Mouse (Mus musculus) hindbrain, embryonic 14.5 days (tissue): ENCODE data around the gene Cdc6. TPM values are rescaled to one million over a fixed set of nuclear protein-coding genes. Genes with fewer than 3 reads are reported as not detected.

Experiments used
- ATAC-seq: fragments of 200-750 bp; cut with Nextera tagmentation; 2 replicates; pipeline ENCODE4 v1.8.0; 2017; ENCODE audit warnings: moderate number of reproducible peaks, mild to moderate bottlenecking, moderate TSS enrichment, moderate library complexity; ENCODE audit not compliant: low FRiP score
- DNase-seq: peaks from one replicate; pipeline ENCODE4 v3.0.0-alpha.2; 2015; ENCODE audit warnings: low spot score
- H3K27ac ChIP-seq: fragments of 300-500 bp; sonication (generic); 2 replicates; pipeline ENCODE4 v1.5.1; 2014; ENCODE audit warnings: mild to moderate bottlenecking, moderate library complexity
- H3K27me3 ChIP-seq: fragments of 300-500 bp; sonication (generic); 2 replicates; pipeline ENCODE4 v1.6.1; 2014; ENCODE audit warnings: mild to moderate bottlenecking, low read length, mixed read lengths; ENCODE audit not compliant: control insufficient read depth, insufficient read depth
- H3K36me3 ChIP-seq: fragments of 300-500 bp; sonication (generic); replicated peaks from 2 replicates; pipeline ENCODE4 v1.6.1; 2014; ENCODE audit not compliant: control insufficient read depth, insufficient read depth
- H3K4me1 ChIP-seq: fragments of 300-500 bp; sonication (generic); replicated peaks from 2 replicates; pipeline ENCODE4 v1.6.1; 2014; ENCODE audit warnings: antibody characterized with exemption, low read length, mixed read lengths; ENCODE audit not compliant: control insufficient read depth, insufficient read depth
- H3K4me2 ChIP-seq: fragments of 300-500 bp; sonication (generic); replicated peaks from 2 replicates; pipeline ENCODE4 v1.6.1; 2014; ENCODE audit warnings: mild to moderate bottlenecking, moderate library complexity
- H3K4me3 ChIP-seq: fragments of 300-500 bp; sonication (generic); replicated peaks from 2 replicates; pipeline ENCODE4 v1.5.1; 2014; ENCODE audit warnings: mild to moderate bottlenecking, low read length
- H3K9ac ChIP-seq: fragments of 300-500 bp; sonication (generic); 2 replicates; pipeline ENCODE4 v1.6.1; 2014
- H3K9me3 ChIP-seq: fragments of 300-500 bp; sonication (generic); 2 replicates; pipeline ENCODE4 v1.6.1; 2016; ENCODE audit warnings: low read length; ENCODE audit not compliant: control insufficient read depth
- WGBS: fragments of 180-500 bp; shearing (Covaris S2); extraction: QIAGEN DNeasy Blood & Tissue Kit; methylation state at CpG from one replicate; pipeline ENCODE4 v1.1.7; 2014; 5-methylcytosine and 5-hydroxymethylcytosine counted together
- polyA plus RNA-seq: library from polyadenylated mRNA; unstranded; fragments of >200 nt; fragmentation: Nextera tagmentation; extraction: Ambion mirVana; gene quantifications from 2 replicates; pipeline ENCODE4 v1.2.1, GENCODE M21; 2014

Gene Cdc6
- polyA plus RNA-seq, 1 experiment from 2014 or later, result 4.3 TPM

- Histone ChIP-seq H3K4me1 (peaks cover 61% of the 10 kb centered on the region), H3K9ac (peak overlapping the region; percentile 69), H3K27me3 (no peaks in the 10 kb centered on the region), H3K36me3 (no peaks in the 10 kb centered on the region), H3K4me3 (peak overlapping the region; percentile 59), H3K27ac (peak overlapping the region; percentile 90), H3K9me3 (no peaks in the 10 kb centered on the region), H3K4me2 (peak overlapping the region; percentile 98)
- peak; percentile 31 for ATAC-seq
- WGBS, result under 1% methylated on average over 45 of the region's 53 CpGs
- DNase-seq, result no peak
Observed at GRCm38 (mm10) chr11:98960313-98960906, 52.8 kb downstream of the Cdc6 start.

- no peak for ATAC-seq
- H3K9ac ChIP-seq, result peak overlapping the region; percentile 69
- no peak for DNase-seq
- H3K27ac ChIP-seq, result peak overlapping the region; percentile 90
- no peaks in the 10 kb centered on the region for H3K9me3 ChIP-seq
- H3K4me3 ChIP-seq, result peak overlapping the region; percentile 59
- WGBS, result 3% methylated on average over 18 of the region's 18 CpGs
- H3K4me1 ChIP-seq, result peaks cover 66% of the 10 kb centered on the region
- H3K36me3 ChIP-seq, result no peaks in the 10 kb centered on the region
- peak overlapping the region; percentile 98 for H3K4me2 ChIP-seq
- no peaks in the 10 kb centered on the region for H3K27me3 ChIP-seq
Observed at GRCm38 (mm10) chr11:98961051-98961592, 53.5 kb downstream of the Cdc6 start.

- H3K4me3 ChIP-seq, result peak overlapping the region; percentile 59
- 6% methylated on average over 8 of the region's 8 CpGs for WGBS
- no peaks in the 10 kb centered on the region for H3K36me3 ChIP-seq
- peak overlapping the region; percentile 98 for H3K4me2 ChIP-seq
- H3K4me1 ChIP-seq, result peaks cover 73% of the 10 kb centered on the region
- DNase-seq (no peak), ATAC-seq (no peak)
- peak overlapping the region; percentile 69 for H3K9ac ChIP-seq
- no peaks in the 10 kb centered on the region for H3K27me3 ChIP-seq
- no peaks in the 10 kb centered on the region for H3K9me3 ChIP-seq
- H3K27ac ChIP-seq, result peak overlapping the region; percentile 90
Observed at GRCm38 (mm10) chr11:98961766-98962165, 54.2 kb downstream of the Cdc6 start.

- Histone ChIP-seq H3K27ac (peak overlapping the region; percentile 90), H3K27me3 (no peaks in the 10 kb centered on the region), H3K36me3 (no peaks in the 10 kb centered on the region), H3K4me2 (peak overlapping the region; percentile 98), H3K4me3 (peak overlapping the region; percentile 59), H3K9me3 (no peaks in the 10 kb centered on the region), H3K4me1 (peaks cover 81% of the 10 kb centered on the region), H3K9ac (peak overlapping the region; percentile 69)
- 5% methylated on average over 12 of the region's 12 CpGs for WGBS
- ATAC-seq (no peak), DNase-seq (no peak)
Observed at GRCm38 (mm10) chr11:98962421-98963095, 55.0 kb downstream of the Cdc6 start.

DNA sequence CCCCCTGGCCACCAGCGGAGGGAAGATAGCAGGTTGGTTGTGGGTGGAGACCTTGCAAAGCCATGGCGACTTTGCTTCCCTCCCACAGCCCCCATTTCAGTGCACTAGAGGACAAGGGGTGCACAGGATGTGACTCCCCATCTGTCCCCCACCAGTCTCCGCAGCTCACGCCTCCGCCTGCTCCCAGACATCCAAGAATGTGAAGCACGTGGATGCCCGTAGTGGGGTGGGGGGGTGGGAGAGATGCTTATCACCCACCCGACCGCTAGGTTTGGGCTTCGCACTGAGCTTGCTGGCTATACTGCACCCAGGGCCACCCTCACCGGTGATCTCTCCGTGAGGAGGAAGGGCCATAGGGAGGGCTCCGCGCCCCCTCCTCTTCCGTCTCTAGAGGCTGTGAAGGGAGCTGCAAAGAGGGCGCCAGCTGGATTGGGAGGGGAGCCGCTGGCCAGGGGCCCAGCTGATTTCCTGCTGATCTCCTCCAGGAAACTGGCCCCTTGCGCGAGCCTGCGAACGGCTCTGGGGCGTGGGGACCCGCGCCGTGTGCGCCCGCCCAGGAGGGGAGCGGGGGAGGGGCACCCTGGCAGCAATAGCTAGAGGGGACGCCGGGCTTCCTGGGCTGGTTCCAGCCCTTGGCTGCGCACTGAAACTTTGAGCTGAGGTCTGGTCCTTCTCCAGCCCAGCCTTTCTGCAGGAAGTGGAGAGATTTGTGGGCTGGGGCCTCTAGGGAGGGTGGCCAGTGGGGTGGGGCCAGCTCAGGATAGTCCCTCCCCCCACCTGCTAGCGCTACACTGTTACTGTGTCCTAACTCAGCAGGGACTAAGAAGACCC lies 55.8 kb downstream of the Cdc6 start:
- Histone ChIP-seq H3K27me3 (no peaks in the 10 kb centered on the region), H3K4me1 (peaks cover 89% of the 10 kb centered on the region), H3K4me3 (peak overlapping the region; percentile 59), H3K36me3 (no peaks in the 10 kb centered on the region), H3K27ac (peak overlapping the region; percentile 90), H3K9me3 (no peaks in the 10 kb centered on the region), H3K4me2 (peak overlapping the region; percentile 98), H3K9ac (peak overlapping the region; percentile 69)
- WGBS, result 1% methylated on average over 32 of the region's 32 CpGs
- ATAC-seq (peak; percentile 49; the same call in 1 of the 2 replicates), DNase-seq (peak; percentile 72)

DNA sequence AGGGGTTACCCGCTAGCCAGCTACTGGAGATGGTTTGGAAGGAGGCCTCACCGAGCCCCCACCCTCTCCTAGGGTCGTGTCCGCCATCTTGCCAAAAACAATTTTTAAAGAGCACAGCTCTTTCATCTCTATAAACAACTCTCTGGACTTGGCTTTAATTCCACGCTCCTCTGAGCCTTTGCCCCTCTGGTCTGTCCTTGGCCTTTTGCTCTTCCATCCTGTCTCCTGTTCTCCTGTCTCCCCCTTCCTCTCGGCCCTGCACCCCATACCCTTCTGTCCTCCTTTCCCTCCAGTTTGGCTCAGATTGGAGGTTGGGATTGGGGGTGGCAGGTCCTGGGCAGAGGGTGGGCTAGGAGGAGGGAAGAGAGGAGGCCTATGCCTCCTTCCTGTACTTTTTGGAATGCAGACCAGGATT lies 56.6 kb downstream of the Cdc6 start:
- H3K4me3 ChIP-seq, result peak overlapping the region; percentile 59
- H3K36me3 ChIP-seq, result no peaks in the 10 kb centered on the region
- no peaks in the 10 kb centered on the region for H3K27me3 ChIP-seq
- H3K4me2 ChIP-seq, result peak overlapping the region; percentile 98
- ATAC-seq (no peak), DNase-seq (no peak)
- 14% methylated on average over 6 of the region's 6 CpGs for WGBS
- H3K27ac ChIP-seq, result peak overlapping the region; percentile 90
- H3K4me1 ChIP-seq, result peaks cover 94% of the 10 kb centered on the region
- H3K9ac ChIP-seq, result peak overlapping the region; percentile 69; the same call in 1 of the 2 replicates
- no peaks in the 10 kb centered on the region for H3K9me3 ChIP-seq

DNA sequence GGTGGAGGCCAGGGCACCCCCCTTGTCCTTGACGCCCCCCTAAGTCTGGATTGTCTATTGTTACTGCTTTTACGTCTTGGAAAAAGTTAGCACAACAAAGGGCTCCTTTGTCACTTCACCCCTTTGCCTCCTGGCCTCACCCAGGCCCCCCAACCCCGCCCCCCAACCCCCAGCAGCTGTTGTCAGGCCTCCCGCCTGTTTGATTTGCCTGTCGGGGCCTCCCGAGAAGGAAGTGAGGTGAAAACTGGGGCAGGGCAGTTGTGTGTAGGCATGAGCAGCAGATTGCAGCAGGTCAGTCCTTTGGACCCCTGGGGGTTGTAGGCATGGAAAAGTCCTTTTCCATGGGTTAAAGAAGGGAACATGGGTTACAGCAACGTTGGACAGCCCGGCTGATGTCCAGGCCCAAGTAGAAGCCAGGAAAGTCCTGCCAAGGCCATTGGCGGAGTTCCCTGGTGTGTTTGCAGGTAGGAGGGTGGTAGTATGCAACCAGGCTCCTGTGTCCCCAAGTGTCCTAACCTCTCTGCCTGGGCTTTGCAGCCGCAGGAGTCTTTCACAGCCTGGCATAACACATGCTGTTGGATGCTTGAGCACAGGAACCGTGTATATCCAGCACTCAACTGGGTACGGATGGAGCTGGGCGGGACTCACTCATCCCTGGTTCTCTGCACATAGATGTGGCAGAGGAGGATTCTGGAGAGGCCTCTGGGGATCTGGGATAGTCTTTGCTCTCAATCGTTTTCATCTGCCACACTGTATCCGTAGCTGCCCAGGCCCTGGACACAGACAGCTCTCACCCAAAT lies 57.2 kb downstream of the Cdc6 start:
- Histone ChIP-seq H3K27me3 (no peaks in the 10 kb centered on the region), H3K4me1 (peaks cover 95% of the 10 kb centered on the region), H3K27ac (peak overlapping the region; percentile 90), H3K36me3 (no peaks in the 10 kb centered on the region), H3K4me3 (peak overlapping the region; percentile 59), H3K4me2 (peak overlapping the region; percentile 98), H3K9ac (peak overlapping the region; percentile 69), H3K9me3 (no peaks in the 10 kb centered on the region)
- DNase-seq (no peak), ATAC-seq (no peak)
- 11% methylated on average over 15 of the region's 15 CpGs for WGBS

GRCm38 (mm10) chr11:98965416-98966077 lies 57.9 kb downstream of the Cdc6 start:
- peak overlapping the region; percentile 98 for H3K4me2 ChIP-seq
- no peak for DNase-seq

More at GRCm38 (mm10) chr11:98965416-98966077, 57.9 kb downstream of the Cdc6 start:
- Histone ChIP-seq H3K36me3 (peaks cover 5% of the 10 kb centered on the region; the same call in 1 of the 2 replicates), H3K4me1 (peaks cover 96% of the 10 kb centered on the region), H3K27ac (peak overlapping the region; percentile 90), H3K9ac (peak overlapping the region; percentile 69), H3K9me3 (no peaks in the 10 kb centered on the region), H3K4me3 (0 out of 2 replicates have a peak overlapping the region, but pooled peaks have one; percentile 3), H3K27me3 (no peaks in the 10 kb centered on the region)
- WGBS, result 4% methylated on average over 11 of the region's 11 CpGs
- no peak for ATAC-seq
